Mouse (Mus musculus) midbrain, embryonic 16.5 days (tissue): Measurements from ENCODE around the gene 4930568D16Rik. TPM values are rescaled to one million over a fixed set of nuclear protein-coding genes. Genes with fewer than 3 reads are reported as not detected.

ENCODE experiments used
- ATAC-seq: fragments of 200-750 bp; cut with Nextera tagmentation; 2 replicates; pipeline ENCODE4 v1.8.0; 2017; ENCODE audit warnings: moderate TSS enrichment
- H3K27ac ChIP-seq: fragments of 300-500 bp; sonication (generic); 2 replicates; pipeline ENCODE4 v1.5.1; 2014; ENCODE audit warnings: mild to moderate bottlenecking, low read length, mixed read lengths
- H3K27me3 ChIP-seq: fragments of 300-500 bp; sonication (generic); 2 replicates; pipeline ENCODE4 v1.6.1; 2014; ENCODE audit warnings: low read depth, low read length, mixed read lengths; ENCODE audit not compliant: control insufficient read depth, insufficient read depth
- H3K36me3 ChIP-seq: fragments of 300-500 bp; sonication (generic); 2 replicates; pipeline ENCODE4 v1.6.1; 2014; ENCODE audit warnings: mild to moderate bottlenecking, low read length, moderate library complexity, mixed read lengths; ENCODE audit not compliant: control insufficient read depth, insufficient read depth
- H3K4me1 ChIP-seq: fragments of 300-500 bp; sonication (generic); 2 replicates; pipeline ENCODE4 v1.6.1; 2014; ENCODE audit warnings: mild to moderate bottlenecking, low read length, mixed read lengths; ENCODE audit not compliant: control insufficient read depth, insufficient read depth
- H3K4me2 ChIP-seq: fragments of 300-500 bp; sonication (generic); 2 replicates; pipeline ENCODE4 v1.6.1; 2014; ENCODE audit warnings: mild to moderate bottlenecking, low read length, mixed read lengths
- H3K4me3 ChIP-seq: fragments of 300-500 bp; sonication (generic); 2 replicates; pipeline ENCODE4 v1.5.1; 2014; ENCODE audit warnings: low read depth, mild to moderate bottlenecking, low read length, moderate library complexity, mixed read lengths
- H3K9ac ChIP-seq: fragments of 300-500 bp; sonication (generic); 2 replicates; pipeline ENCODE4 v1.6.1; 2014; ENCODE audit warnings: low read depth, low read length, mixed read lengths
- H3K9me3 ChIP-seq: fragments of 300-500 bp; sonication (generic); replicated peaks from 2 replicates; pipeline ENCODE4 v1.6.1; 2014; ENCODE audit warnings: mild to moderate bottlenecking, low read length, mixed read lengths; ENCODE audit not compliant: control insufficient read depth, poor library complexity, severe bottlenecking
- WGBS: fragments of 180-500 bp; shearing (Covaris S2); extraction: QIAGEN DNeasy Blood & Tissue Kit; methylation state at CpG from one replicate; pipeline ENCODE4 v1.1.7; 2014; 5-methylcytosine and 5-hydroxymethylcytosine counted together
- polyA plus RNA-seq: library from polyadenylated mRNA; unstranded; fragments of >200 nt; fragmentation: Nextera tagmentation; extraction: Ambion mirVana; gene quantifications from 2 replicates; pipeline ENCODE4 v1.2.1, GENCODE M21; 2015

The 4930568D16Rik gene
- polyA plus RNA-seq, 1 experiment from 2014 or later: not detected

DNA sequence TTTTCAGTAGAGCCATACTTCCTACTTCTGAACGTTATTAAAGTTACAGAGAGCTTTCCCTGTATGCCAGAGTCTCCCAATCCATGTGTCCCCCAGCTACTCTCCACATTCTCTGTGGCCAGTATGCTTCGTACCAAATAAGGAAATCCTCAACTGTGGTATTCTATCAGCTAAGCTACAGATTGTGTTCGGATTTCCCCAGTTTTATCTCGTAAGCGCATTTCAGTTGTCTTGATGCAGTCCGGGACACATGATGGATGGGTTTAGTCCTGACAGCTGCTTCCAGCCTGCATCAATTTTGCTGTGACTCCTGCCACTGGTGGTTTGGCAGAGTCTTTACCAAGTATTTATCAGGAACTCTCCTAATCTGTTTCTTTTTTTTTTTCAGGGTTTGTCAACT is 10.1 kb upstream of the 4930568D16Rik start:
- 82% methylated on average over 6 of the region's 6 CpGs for WGBS
- Histone ChIP-seq H3K27ac (no peak overlapping the region), H3K9ac (no peak overlapping the region), H3K4me1 (no peaks in the 10 kb centered on the region), H3K4me2 (no peak overlapping the region), H3K4me3 (no peak overlapping the region), H3K9me3 (no peaks in the 10 kb centered on the region), H3K36me3 (no peaks in the 10 kb centered on the region), H3K27me3 (no peaks in the 10 kb centered on the region)
- ATAC-seq: no peak

DNA sequence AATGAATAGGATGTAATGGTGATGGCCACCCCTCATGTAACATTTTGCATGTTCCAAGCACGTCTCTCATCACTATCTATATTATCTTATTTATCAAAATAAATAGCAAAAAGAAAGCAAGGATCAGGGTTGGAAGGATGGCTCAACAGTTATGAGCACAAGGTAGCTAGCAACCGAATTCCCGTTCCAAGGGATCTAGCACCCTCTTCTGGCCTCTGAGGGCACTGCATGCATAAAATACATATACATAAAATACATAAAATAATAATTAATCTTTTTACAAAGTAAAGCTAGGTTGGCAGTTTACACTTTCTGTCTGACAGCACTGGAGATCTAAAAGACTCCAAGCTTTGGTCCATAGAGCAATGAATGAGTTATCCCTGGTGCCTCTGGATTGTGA is 5.5 kb upstream of the 4930568D16Rik start:
- Histone ChIP-seq H3K4me3 (no peak overlapping the region), H3K4me2 (no peak overlapping the region), H3K9ac (no peak overlapping the region), H3K27ac (no peak overlapping the region), H3K36me3 (no peaks in the 10 kb centered on the region), H3K4me1 (no peaks in the 10 kb centered on the region), H3K27me3 (no peaks in the 10 kb centered on the region), H3K9me3 (no peaks in the 10 kb centered on the region)
- WGBS: 16% methylated on average over 3 of the region's 3 CpGs
- no peak for ATAC-seq

DNA sequence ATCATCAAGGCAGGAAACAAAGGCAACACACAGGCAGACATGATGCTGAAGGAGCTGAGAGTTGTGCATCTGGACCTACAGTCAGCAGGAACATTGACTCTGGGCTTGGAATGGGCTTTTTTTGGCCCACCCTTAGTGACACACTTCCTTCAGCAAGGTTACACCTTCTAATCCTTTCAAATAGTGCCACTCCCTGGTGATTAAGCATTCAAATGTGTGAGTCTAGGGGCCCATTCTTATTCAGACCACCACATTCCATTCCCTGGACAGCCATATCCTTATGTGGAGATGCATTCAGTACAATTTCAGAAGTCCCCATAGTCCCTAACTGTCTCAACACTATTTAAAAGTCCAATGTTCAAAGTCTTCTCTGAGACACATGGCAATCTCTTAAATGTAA is 3.2 kb upstream of the 4930568D16Rik start:
- no peak overlapping the region for H3K27ac ChIP-seq
- no peak overlapping the region for H3K9ac ChIP-seq
- no peak overlapping the region for H3K4me3 ChIP-seq
- ATAC-seq: no peak
- no peaks in the 10 kb centered on the region for H3K4me1 ChIP-seq
- no peaks in the 10 kb centered on the region for H3K27me3 ChIP-seq
- no peaks in the 10 kb centered on the region for H3K36me3 ChIP-seq
- H3K4me2 ChIP-seq: no peak overlapping the region
- H3K9me3 ChIP-seq: no peaks in the 10 kb centered on the region

DNA sequence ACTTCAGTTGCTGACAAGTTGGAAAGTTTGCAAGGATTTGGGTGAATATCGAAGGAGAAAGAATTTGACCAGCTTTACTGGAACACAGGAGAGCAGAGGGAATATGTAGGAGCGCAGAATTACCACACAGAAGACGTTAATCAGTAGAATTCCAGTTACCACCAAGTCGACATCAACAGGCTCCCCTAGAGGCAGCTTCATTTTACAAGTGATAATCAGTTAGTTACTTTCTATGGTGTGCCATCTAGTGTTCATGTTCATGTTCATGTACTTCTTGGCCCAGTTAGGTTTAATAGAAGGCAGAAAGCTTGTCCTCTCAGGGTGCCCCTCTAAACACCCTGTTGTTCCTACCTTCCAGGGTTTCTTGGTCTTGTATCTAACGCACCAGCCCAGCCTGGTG is 18.3 kb downstream of the 4930568D16Rik start:
- Histone ChIP-seq H3K4me2 (no peak overlapping the region), H3K4me1 (no peaks in the 10 kb centered on the region), H3K36me3 (no peaks in the 10 kb centered on the region), H3K27me3 (no peaks in the 10 kb centered on the region), H3K9ac (no peak overlapping the region), H3K4me3 (no peak overlapping the region), H3K9me3 (no peaks in the 10 kb centered on the region), H3K27ac (no peak overlapping the region)
- WGBS: 59% methylated on average over 5 of the region's 5 CpGs
- ATAC-seq: no peak

DNA sequence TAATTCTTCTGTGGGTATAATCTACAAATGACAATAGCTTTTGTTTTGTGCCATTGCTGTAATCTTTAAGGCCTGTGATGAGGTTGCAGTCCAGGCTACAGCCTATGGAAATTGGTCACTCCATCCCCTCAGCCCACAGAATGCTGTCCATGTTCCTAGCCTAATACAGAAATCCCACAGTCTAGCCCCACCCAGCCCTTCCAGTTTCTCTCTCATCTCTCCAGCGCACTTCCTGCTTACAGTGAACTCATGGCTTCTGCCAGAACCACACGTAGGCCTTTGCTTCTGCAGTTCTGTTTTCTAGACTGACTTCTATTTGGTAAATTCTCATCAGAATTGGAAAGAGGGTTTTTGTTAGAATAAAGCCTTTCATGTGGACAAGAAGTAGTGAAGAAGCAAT is 21.5 kb downstream of the 4930568D16Rik start:
- Histone ChIP-seq H3K4me3 (no peak overlapping the region), H3K9me3 (no peaks in the 10 kb centered on the region), H3K36me3 (no peaks in the 10 kb centered on the region), H3K4me2 (no peak overlapping the region), H3K27ac (no peak overlapping the region), H3K4me1 (no peaks in the 10 kb centered on the region), H3K27me3 (no peaks in the 10 kb centered on the region), H3K9ac (no peak overlapping the region)
- WGBS: 83% methylated on average over 2 of the region's 2 CpGs
- no peak for ATAC-seq

DNA sequence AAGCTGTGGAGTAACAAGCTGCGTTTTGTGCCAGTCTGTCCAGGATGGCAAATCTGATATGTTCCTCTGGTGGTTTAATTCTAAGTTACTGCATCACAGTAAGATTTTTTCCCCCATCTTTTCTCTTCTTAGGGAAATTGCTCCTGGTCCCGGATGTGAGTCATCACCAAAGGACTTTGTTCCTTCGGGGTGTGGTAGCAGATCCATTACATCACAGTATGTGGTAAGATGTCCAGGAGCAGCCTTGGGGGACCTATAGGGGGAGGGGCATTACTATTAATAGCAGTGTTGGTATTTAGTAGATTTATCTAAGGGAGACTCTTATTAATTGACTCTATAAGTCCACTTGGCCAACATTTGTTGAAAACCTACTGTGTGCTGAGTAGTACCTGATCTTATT is 24.9 kb downstream of the 4930568D16Rik start:
- WGBS: 87% methylated on average over 3 of the region's 3 CpGs
- no peak overlapping the region for H3K9ac ChIP-seq
- H3K4me2 ChIP-seq: no peak overlapping the region
- no peaks in the 10 kb centered on the region for H3K27me3 ChIP-seq
- no peak overlapping the region for H3K4me3 ChIP-seq
- no peaks in the 10 kb centered on the region for H3K9me3 ChIP-seq
- H3K4me1 ChIP-seq: no peaks in the 10 kb centered on the region
- H3K27ac ChIP-seq: no peak overlapping the region
- H3K36me3 ChIP-seq: no peaks in the 10 kb centered on the region
- ATAC-seq: no peak

DNA sequence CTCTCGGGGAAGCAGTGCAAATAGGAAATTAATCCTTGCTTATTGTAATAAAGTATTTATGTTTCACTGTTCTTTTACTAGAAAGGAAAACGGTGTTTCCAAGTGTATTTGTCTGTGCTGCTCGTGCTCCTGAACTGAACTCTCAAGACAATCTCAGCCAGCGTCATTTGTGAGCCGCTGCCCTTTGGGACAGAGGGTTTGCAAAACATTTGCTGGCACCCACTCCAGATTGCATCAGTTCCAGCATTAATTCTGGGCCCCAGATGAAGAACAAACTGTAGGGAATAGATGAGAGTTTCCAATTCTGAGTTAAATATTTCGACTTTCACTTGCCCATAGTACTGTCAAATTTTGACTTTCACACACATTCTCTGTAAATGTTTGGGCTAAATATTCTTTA is 28.8 kb downstream of the 4930568D16Rik start:
- WGBS: 84% methylated on average over 6 of the region's 6 CpGs
- ATAC-seq: no peak
- H3K27ac ChIP-seq: no peak overlapping the region
- H3K36me3 ChIP-seq: no peaks in the 10 kb centered on the region
- H3K4me1 ChIP-seq: peaks cover 12% of the 10 kb centered on the region
- H3K4me2 ChIP-seq: no peak overlapping the region
- no peaks in the 10 kb centered on the region for H3K27me3 ChIP-seq
- no peaks in the 10 kb centered on the region for H3K9me3 ChIP-seq
- no peak overlapping the region for H3K9ac ChIP-seq
- H3K4me3 ChIP-seq: no peak overlapping the region

DNA sequence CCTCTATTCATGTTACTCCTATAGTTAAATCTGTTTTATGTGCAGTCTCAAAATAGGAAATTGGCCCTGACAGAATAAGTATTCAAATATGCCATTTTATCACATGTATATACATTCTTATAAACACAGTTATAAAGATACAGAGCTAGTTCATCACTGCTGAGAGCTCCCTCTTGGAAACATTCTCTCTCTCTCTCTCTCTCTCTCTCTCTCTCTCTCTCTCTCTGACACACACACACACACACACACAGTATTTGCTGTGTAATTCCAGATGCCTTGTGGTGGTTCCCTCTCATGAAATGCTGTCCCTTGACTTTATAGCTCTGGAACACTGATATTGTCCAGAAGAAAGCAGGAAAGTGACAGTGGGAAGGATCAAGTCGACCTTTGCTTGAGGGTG is 29.5 kb downstream of the 4930568D16Rik start:
- Histone ChIP-seq H3K4me3 (no peak overlapping the region), H3K4me2 (no peak overlapping the region), H3K27ac (no peak overlapping the region), H3K27me3 (no peaks in the 10 kb centered on the region), H3K4me1 (peaks cover 12% of the 10 kb centered on the region), H3K9me3 (no peaks in the 10 kb centered on the region), H3K9ac (no peak overlapping the region), H3K36me3 (no peaks in the 10 kb centered on the region)
- 82% methylated on average over 1 of the region's 1 CpGs for WGBS
- no peak for ATAC-seq

DNA sequence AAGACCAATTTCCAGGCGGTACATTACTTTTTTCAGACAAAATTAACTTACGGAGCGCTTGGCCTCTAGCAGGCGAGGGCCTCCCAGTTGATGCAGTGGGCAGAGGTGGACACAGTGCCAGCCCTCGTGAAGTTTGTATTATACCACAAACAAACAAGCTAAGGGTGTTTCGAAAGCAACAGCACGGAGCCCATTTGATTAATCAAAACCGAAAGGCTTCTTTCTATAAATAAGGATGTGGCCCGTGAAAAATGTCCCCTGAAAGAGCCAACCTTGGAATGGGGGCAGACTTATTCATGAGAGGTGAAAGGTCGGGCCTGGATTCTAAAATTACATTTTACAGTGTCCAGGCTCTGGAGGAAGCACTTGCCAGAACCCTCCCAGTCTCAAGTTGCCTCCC is 30.1 kb downstream of the 4930568D16Rik start:
- H3K27ac ChIP-seq: peak overlapping the region; percentile 20; the same call in 1 of the 2 replicates
- H3K27me3 ChIP-seq: no peaks in the 10 kb centered on the region
- H3K9me3 ChIP-seq: no peaks in the 10 kb centered on the region
- no peak; the same call in 1 of the 2 replicates for ATAC-seq
- H3K4me3 ChIP-seq: peak overlapping the region; percentile 59
- H3K4me1 ChIP-seq: peaks cover 12% of the 10 kb centered on the region
- peak overlapping the region; percentile 65; the same call in 1 of the 2 replicates for H3K9ac ChIP-seq
- H3K4me2 ChIP-seq: peak overlapping the region; percentile 90
- 51% methylated on average over 10 of the region's 10 CpGs for WGBS
- H3K36me3 ChIP-seq: no peaks in the 10 kb centered on the region
